Mouse (Mus musculus): ENCODE results near the gene Dhtkd1. TPM values are rescaled to one million over a fixed set of nuclear protein-coding genes. Genes with fewer than 3 reads are reported as not detected.
"Not testable (repeated sequence)": the region's sequence is repeated elsewhere in the genome, so short reads cannot be mapped to it uniquely, and the experiment has no call there.

Gene Dhtkd1
- polyA plus RNA-seq (2014; fragmentation: Nextera tagmentation; extraction: Ambion mirVana), result 3.6 and 4.7 TPM in 2 replicates

GRCm38 (mm10) chr2:5942416-5943032, at the start of gene Dhtkd1:
Gene Dhtkd1, minus strand, starts transcription at chr2:5942792.
- DNase-seq (ENCODE audit: low spot score), result peak; percentile 83
- Histone ChIP-seq H3K4me1 (replicated peaks; ENCODE audit: control insufficient read depth, insufficient read depth, low read length) (no peaks in the 10 kb centered on the region), H3K36me3 (ENCODE audit: control insufficient read depth, insufficient read depth, low read length) (no peaks in the 10 kb centered on the region), H3K27ac (ENCODE audit: low read depth) (no peak within 1 kb of the TSS), H3K9ac (ENCODE audit: low read length) (peak within 1 kb of the TSS; percentile 58), H3K9me3 (ENCODE audit: control insufficient read depth, low read length) (no peaks in the 10 kb centered on the region), H3K27me3 (replicated peaks; ENCODE audit: control insufficient read depth, insufficient read depth, low read length) (no peaks in the 10 kb centered on the region), H3K4me3 (ENCODE audit: low read depth, low read length) (peak within 1 kb of the TSS; percentile 60), H3K4me2 (ENCODE audit: low read length) (peak within 1 kb of the TSS; percentile 69)
- ATAC-seq (replicated peaks; ENCODE audit: low FRiP score, low TSS enrichment, low read depth), result peak; percentile 96
- WGBS, result under 1% methylated on average over 36 of the region's 36 CpGs

DNA sequence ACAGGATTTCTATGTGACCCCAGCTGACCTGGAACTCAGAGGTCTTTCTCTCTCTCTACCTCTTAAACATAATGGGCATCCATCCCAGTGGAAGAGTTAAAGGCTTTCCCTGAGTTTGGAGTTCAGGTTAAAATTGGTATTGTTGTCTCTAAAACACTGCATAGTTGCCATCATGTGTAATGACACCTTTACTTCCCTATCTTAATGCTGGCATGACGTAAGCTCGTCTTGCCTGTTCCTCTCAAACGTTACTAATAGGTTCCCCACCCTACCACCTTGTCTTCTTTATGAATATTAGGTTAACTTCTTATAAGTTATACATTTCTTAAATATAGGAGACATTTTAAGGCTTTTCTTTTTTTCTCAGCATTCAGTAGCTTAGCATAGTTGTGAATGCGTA, 34.9 kb upstream of the Dhtkd1 start:
- Histone ChIP-seq H3K4me1 (replicated peaks; ENCODE audit: control insufficient read depth, insufficient read depth, low read length) (no peaks in the 10 kb centered on the region), H3K4me2 (ENCODE audit: low read length) (no peak overlapping the region), H3K27me3 (replicated peaks; ENCODE audit: control insufficient read depth, insufficient read depth, low read length) (no peaks in the 10 kb centered on the region), H3K9ac (ENCODE audit: low read length) (no peak overlapping the region), H3K36me3 (ENCODE audit: control insufficient read depth, insufficient read depth, low read length) (peaks cover 55% of the 10 kb centered on the region), H3K9me3 (ENCODE audit: control insufficient read depth, low read length) (no peaks in the 10 kb centered on the region), H3K4me3 (ENCODE audit: low read depth, low read length) (no peak overlapping the region), H3K27ac (ENCODE audit: low read depth) (no peak overlapping the region)
- DNase-seq (ENCODE audit: low spot score) (no peak), ATAC-seq (replicated peaks; ENCODE audit: low FRiP score, low TSS enrichment, low read depth) (no peak)
- WGBS, result 94% methylated on average over 4 of the region's 4 CpGs

DNA sequence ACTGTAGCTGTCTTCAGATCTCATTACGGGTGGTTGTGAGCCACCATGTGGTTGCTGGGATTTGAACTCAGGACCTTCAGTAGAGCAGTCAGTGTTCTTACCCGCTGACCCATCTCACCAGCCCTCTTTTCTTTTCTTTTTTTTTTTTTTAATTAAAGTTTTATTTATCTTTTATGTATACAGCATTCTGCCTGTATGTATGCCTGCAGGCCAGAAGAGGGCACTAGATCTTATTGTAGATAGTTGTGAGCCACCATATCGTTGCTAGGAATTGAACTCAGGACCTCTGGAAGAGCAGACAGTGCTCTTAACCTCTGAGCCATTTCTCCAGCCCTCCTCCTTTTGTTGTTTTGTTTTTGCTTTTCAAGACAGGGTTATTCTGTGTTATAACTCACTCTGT, 28.0 kb upstream of the Dhtkd1 start:
- H3K4me2 ChIP-seq (ENCODE audit: low read length); H3K4me3 ChIP-seq (ENCODE audit: low read depth, low read length); H3K4me1 ChIP-seq (replicated peaks; ENCODE audit: control insufficient read depth, insufficient read depth, low read length); DNase-seq (ENCODE audit: low spot score); ATAC-seq (replicated peaks; ENCODE audit: low FRiP score, low TSS enrichment, low read depth); H3K9me3 ChIP-seq (ENCODE audit: control insufficient read depth, low read length); H3K27ac ChIP-seq (ENCODE audit: low read depth); H3K9ac ChIP-seq (ENCODE audit: low read length); H3K27me3 ChIP-seq (replicated peaks; ENCODE audit: control insufficient read depth, insufficient read depth, low read length): not testable (repeated sequence)
- peaks cover 23% of the 10 kb centered on the region for H3K36me3 ChIP-seq (ENCODE audit: control insufficient read depth, insufficient read depth, low read length)
- WGBS, result 91% methylated on average over 3 of the region's 3 CpGs

DNA sequence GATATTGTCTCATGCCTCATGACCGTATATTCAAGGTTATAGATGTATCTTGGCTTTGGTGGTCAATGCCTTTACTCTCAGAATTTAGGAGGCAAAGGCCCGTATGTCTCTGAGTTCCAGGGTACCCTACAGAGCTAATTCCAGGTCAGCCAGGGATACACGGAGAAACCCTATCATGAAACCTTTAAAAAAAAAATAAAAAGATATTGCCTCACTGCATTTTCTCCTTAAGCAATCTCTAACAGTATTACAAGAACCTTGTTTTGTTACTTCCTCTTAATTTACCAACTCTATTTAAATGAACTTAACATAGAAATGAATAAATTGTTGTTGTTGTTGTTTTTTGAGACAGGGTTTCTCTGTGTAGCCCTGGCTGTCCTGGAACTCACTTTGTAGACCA, 23.4 kb upstream of the Dhtkd1 start:
- H3K9ac ChIP-seq (ENCODE audit: low read length), result no peak overlapping the region
- H3K4me3 ChIP-seq (ENCODE audit: low read depth, low read length), result no peak overlapping the region
- H3K36me3 ChIP-seq (ENCODE audit: control insufficient read depth, insufficient read depth, low read length), result peaks cover 38% of the 10 kb centered on the region
- H3K9me3 ChIP-seq (ENCODE audit: control insufficient read depth, low read length), result no peaks in the 10 kb centered on the region
- no peak overlapping the region for H3K27ac ChIP-seq (ENCODE audit: low read depth)
- no peaks in the 10 kb centered on the region for H3K4me1 ChIP-seq (replicated peaks; ENCODE audit: control insufficient read depth, insufficient read depth, low read length)
- DNase-seq (ENCODE audit: low spot score) (no peak), ATAC-seq (replicated peaks; ENCODE audit: low FRiP score, low TSS enrichment, low read depth) (no peak)
- 93% methylated on average over 3 of the region's 3 CpGs for WGBS
- H3K4me2 ChIP-seq (ENCODE audit: low read length), result no peak overlapping the region
- H3K27me3 ChIP-seq (replicated peaks; ENCODE audit: control insufficient read depth, insufficient read depth, low read length), result no peaks in the 10 kb centered on the region

DNA sequence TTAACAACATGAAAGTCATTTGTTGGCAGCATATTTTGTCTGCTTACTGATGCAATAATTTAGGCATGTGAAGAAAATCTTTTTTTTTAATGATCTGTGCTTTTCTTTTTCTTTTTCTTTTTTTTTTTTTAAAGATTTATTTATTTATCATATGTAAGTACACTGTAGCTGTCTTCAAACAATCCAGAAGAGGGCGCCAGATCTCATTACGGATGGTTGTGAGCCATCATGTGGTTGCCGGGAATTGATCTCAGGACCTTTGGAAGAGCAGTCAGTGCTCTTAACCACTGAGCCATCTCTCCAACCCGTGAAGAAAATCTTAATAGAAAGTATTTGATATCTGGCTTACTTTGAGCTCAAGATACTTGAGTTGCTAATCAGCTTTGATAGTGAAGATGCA, 21.1 kb upstream of the Dhtkd1 start:
- ATAC-seq (replicated peaks; ENCODE audit: low FRiP score, low TSS enrichment, low read depth); DNase-seq (ENCODE audit: low spot score); H3K4me1 ChIP-seq (replicated peaks; ENCODE audit: control insufficient read depth, insufficient read depth, low read length); H3K27me3 ChIP-seq (replicated peaks; ENCODE audit: control insufficient read depth, insufficient read depth, low read length); H3K4me3 ChIP-seq (ENCODE audit: low read depth, low read length); H3K9ac ChIP-seq (ENCODE audit: low read length); H3K27ac ChIP-seq (ENCODE audit: low read depth); H3K4me2 ChIP-seq (ENCODE audit: low read length); H3K9me3 ChIP-seq (ENCODE audit: control insufficient read depth, low read length): not testable (repeated sequence)
- H3K36me3 ChIP-seq (ENCODE audit: control insufficient read depth, insufficient read depth, low read length), result peaks cover 56% of the 10 kb centered on the region
- WGBS, result 89% methylated on average over 4 of the region's 4 CpGs

- Histone ChIP-seq H3K4me2 (ENCODE audit: low read length) (no peak overlapping the region), H3K9me3 (ENCODE audit: control insufficient read depth, low read length) (no peaks in the 10 kb centered on the region), H3K4me1 (replicated peaks; ENCODE audit: control insufficient read depth, insufficient read depth, low read length) (no peaks in the 10 kb centered on the region), H3K9ac (ENCODE audit: low read length) (no peak overlapping the region), H3K36me3 (ENCODE audit: control insufficient read depth, insufficient read depth, low read length) (peaks cover 70% of the 10 kb centered on the region), H3K27ac (ENCODE audit: low read depth) (no peak overlapping the region), H3K27me3 (replicated peaks; ENCODE audit: control insufficient read depth, insufficient read depth, low read length) (no peaks in the 10 kb centered on the region), H3K4me3 (ENCODE audit: low read depth, low read length) (no peak overlapping the region)
- ATAC-seq (replicated peaks; ENCODE audit: low FRiP score, low TSS enrichment, low read depth) (no peak), DNase-seq (ENCODE audit: low spot score) (no peak)
- 86% methylated on average over 2 of the region's 2 CpGs for WGBS
These were observed 19.7 kb upstream of the Dhtkd1 start for GRCm38 (mm10) chr2:5962265-5962664.

DNA sequence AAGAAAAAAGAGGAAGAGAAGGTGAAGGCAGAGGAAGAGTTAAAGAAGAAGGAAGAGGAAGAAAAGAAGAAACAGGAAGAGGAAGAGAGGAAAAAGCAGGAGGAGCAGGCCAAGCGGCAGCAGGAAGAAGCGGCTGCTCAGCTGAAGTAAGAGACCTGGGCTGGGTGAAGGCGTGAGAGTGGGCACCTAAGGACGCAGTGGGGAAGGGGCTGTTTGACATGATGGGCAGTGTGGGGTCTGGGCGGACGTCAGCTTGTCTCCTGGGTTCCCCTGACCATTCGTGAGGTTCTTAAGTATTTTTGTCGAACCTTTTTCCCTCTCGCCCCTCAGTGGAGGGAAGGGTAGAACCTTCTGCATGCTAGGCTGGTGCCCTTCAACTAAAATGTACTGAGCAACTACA, 15.1 kb upstream of the Dhtkd1 start:
- Histone ChIP-seq H3K9me3 (ENCODE audit: control insufficient read depth, low read length) (no peaks in the 10 kb centered on the region), H3K4me1 (replicated peaks; ENCODE audit: control insufficient read depth, insufficient read depth, low read length) (peaks cover under 1% of the 10 kb centered on the region; the same call in 1 of the 2 replicates), H3K4me2 (ENCODE audit: low read length) (no peak overlapping the region), H3K36me3 (ENCODE audit: control insufficient read depth, insufficient read depth, low read length) (peaks cover 54% of the 10 kb centered on the region), H3K9ac (ENCODE audit: low read length) (no peak overlapping the region), H3K27me3 (replicated peaks; ENCODE audit: control insufficient read depth, insufficient read depth, low read length) (no peaks in the 10 kb centered on the region), H3K4me3 (ENCODE audit: low read depth, low read length) (no peak overlapping the region), H3K27ac (ENCODE audit: low read depth) (no peak overlapping the region)
- no peak for DNase-seq (ENCODE audit: low spot score)
- no peak for ATAC-seq (replicated peaks; ENCODE audit: low FRiP score, low TSS enrichment, low read depth)
- 90% methylated on average over 9 of the region's 9 CpGs for WGBS

DNA sequence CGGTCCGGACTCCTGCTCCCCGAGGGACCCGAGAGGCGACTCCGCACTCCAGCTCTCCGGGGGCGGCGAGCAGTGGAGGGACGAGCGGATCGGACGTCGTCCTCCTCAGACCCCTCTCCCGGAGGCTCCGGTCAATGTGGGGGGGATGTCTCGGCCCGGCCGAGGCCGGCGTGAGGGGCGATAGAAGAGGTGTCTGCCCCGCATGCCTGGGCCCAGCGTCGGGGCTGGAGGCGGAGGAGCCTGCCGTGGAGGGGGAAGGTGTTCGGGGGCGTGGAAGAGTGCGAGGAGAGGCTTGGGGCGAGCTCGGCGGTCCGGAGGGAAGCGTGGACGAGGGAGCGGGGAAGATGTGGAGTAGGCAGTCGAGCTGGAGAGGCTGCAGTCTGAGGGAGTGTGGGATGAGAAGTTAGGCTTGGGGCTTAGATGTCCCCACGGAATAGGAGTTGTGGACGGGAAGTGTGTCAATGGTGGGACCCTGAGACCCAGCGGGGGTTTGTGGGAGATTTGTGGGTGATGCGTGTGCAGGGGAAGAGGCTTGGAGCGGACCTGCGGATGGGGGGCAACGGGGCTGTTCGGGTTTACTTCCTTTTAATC, 9.1 kb upstream of the Dhtkd1 start:
- peak overlapping the region; percentile 67 for H3K4me2 ChIP-seq (ENCODE audit: low read length)
- H3K9ac ChIP-seq (ENCODE audit: low read length), result peak overlapping the region; percentile 73
- WGBS, result under 1% methylated on average over 46 of the region's 46 CpGs
- no peaks in the 10 kb centered on the region for H3K27me3 ChIP-seq (replicated peaks; ENCODE audit: control insufficient read depth, insufficient read depth, low read length)
- ATAC-seq (replicated peaks; ENCODE audit: low FRiP score, low TSS enrichment, low read depth), result no peak; the same call in none of the 2 replicates
- H3K27ac ChIP-seq (ENCODE audit: low read depth), result peak overlapping the region; percentile 80
- peak overlapping the region; percentile 81 for H3K4me3 ChIP-seq (ENCODE audit: low read depth, low read length)
- no peak for DNase-seq (ENCODE audit: low spot score)
- H3K9me3 ChIP-seq (ENCODE audit: control insufficient read depth, low read length), result no peaks in the 10 kb centered on the region
- peaks cover 6% of the 10 kb centered on the region; the same call in 1 of the 2 replicates for H3K4me1 ChIP-seq (replicated peaks; ENCODE audit: control insufficient read depth, insufficient read depth, low read length)
- no peaks in the 10 kb centered on the region for H3K36me3 ChIP-seq (ENCODE audit: control insufficient read depth, insufficient read depth, low read length)
